Mouse (Mus musculus) liver, adult 2 months (tissue): Measurements from ENCODE around the gene Trub2.

ENCODE experiments used
- CTCF ChIP-seq: fragments of 200-500 bp; IDR thresholded peaks from 2 replicates; pipeline ENCODE4 v1.5.1; 2011; ENCODE audit warnings: low read depth, low read length, control low read depth
- POLR2A ChIP-seq: fragments of 200-500 bp; IDR thresholded peaks from 2 replicates; pipeline ENCODE4 v1.6.1; 2011; ENCODE audit warnings: low read length, control low read depth; ENCODE audit not compliant: insufficient read depth; ENCODE audit errors: extremely low read depth

GRCm38 (mm10) chr2:29827709-29828024 is 39.4 kb upstream of the Trub2 start:
- TF ChIP-seq CTCF (no peak), POLR2A (no peak)
